Mouse (Mus musculus) forebrain, embryonic 13.5 days (tissue): ENCODE results near the gene Itk. TPM values are rescaled to one million over a fixed set of nuclear protein-coding genes. Genes with fewer than 3 reads are reported as not detected.

ENCODE experiments used
- ATAC-seq: fragments of 200-750 bp; cut with Nextera tagmentation; 2 replicates; pipeline ENCODE4 v1.8.0; 2017
- H3K27ac ChIP-seq: fragments of 300-500 bp; sonication (generic); 2 replicates; pipeline ENCODE4 v1.5.1; 2015; ENCODE audit warnings: inconsistent platforms, mild to moderate bottlenecking, moderate library complexity
- H3K27me3 ChIP-seq: fragments of 300-500 bp; sonication (generic); 2 replicates; pipeline ENCODE4 v1.6.1; 2015; ENCODE audit warnings: mild to moderate bottlenecking, inconsistent platforms
- H3K36me3 ChIP-seq: fragments of 300-500 bp; sonication (generic); 2 replicates; pipeline ENCODE4 v1.6.1; 2015; ENCODE audit warnings: mild to moderate bottlenecking, inconsistent platforms; ENCODE audit not compliant: poor library complexity, severe bottlenecking
- H3K4me1 ChIP-seq: fragments of 300-500 bp; sonication (generic); 2 replicates; pipeline ENCODE4 v1.6.1; 2015; ENCODE audit warnings: inconsistent platforms
- H3K4me2 ChIP-seq: fragments of 300-500 bp; sonication (generic); 2 replicates; pipeline ENCODE4 v1.6.1; 2015; ENCODE audit warnings: inconsistent platforms, mild to moderate bottlenecking, moderate library complexity
- H3K4me3 ChIP-seq: fragments of 300-500 bp; sonication (generic); 2 replicates; pipeline ENCODE4 v1.5.1; 2015; ENCODE audit warnings: mild to moderate bottlenecking, inconsistent platforms
- H3K9ac ChIP-seq: fragments of 300-500 bp; sonication (generic); 2 replicates; pipeline ENCODE4 v1.6.1; 2015; ENCODE audit warnings: mild to moderate bottlenecking, inconsistent platforms
- H3K9me3 ChIP-seq: fragments of 300-500 bp; sonication (generic); replicated peaks from 2 replicates; pipeline ENCODE4 v1.6.1; 2016; ENCODE audit warnings: inconsistent platforms
- WGBS: fragments of 180-500 bp; shearing (Covaris S2); methylation state at CpG from one replicate; pipeline ENCODE4 v1.1.7; 2015; 5-methylcytosine and 5-hydroxymethylcytosine counted together
- polyA plus RNA-seq: library from polyadenylated mRNA; unstranded; fragments of >200 nt; fragmentation: Nextera tagmentation; extraction: Ambion mirVana; gene quantifications from 2 replicates; pipeline ENCODE4 v1.2.1, GENCODE M21; 2015

Gene Itk
- polyA plus RNA-seq, 1 experiment from 2014 or later: not detected

DNA sequence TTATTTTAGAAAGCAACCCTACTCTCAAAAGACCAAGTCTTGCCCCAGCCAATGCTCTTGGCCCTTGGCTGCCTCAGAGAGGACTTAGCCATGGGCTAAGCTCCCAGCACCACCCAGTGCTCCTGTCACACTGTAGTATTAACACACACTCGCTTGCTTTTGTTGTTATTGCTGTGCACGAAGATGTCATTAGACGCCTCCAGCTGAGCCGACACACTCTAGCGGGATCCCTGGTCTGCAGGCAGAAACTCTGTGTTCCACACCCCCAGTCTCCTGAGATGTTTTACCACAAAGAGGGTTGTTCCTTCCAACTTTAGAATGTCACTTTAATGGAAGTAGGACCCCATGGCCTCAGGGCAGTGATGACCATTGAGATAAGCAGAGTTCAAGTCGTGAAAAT is 877 bp downstream of the Itk start:
- 71% methylated on average over 6 of the region's 6 CpGs for WGBS
- Histone ChIP-seq H3K36me3 (no peaks in the 10 kb centered on the region), H3K4me2 (no peak overlapping the region), H3K27ac (no peak overlapping the region), H3K4me3 (no peak overlapping the region), H3K4me1 (no peaks in the 10 kb centered on the region), H3K9me3 (no peaks in the 10 kb centered on the region), H3K9ac (no peak overlapping the region), H3K27me3 (no peaks in the 10 kb centered on the region)
- ATAC-seq: no peak

DNA sequence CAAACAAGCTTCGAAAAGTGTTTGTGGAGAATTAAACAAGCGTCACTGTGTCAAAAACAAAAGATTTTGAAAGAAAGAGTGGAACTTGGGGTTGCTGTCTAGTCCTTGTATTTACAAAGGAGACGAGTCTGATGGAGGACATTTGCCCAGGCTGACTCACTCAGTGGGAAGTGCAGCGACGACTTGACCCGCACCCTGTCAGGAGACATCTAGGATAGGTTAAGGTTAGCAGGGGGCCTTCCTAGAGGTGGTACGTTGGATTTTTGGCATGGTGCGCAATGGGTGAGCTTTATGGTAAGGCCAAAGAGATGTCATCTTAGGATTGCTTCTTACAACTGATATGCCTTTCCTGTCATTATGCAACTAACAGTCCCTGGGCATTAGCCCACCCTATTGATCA is 2.3 kb downstream of the Itk start:
- H3K9ac ChIP-seq: no peak overlapping the region
- no peaks in the 10 kb centered on the region for H3K4me1 ChIP-seq
- no peak for ATAC-seq
- no peak overlapping the region for H3K4me3 ChIP-seq
- 91% methylated on average over 8 of the region's 8 CpGs for WGBS
- no peaks in the 10 kb centered on the region for H3K9me3 ChIP-seq
- H3K27me3 ChIP-seq: no peaks in the 10 kb centered on the region
- no peak overlapping the region for H3K27ac ChIP-seq
- no peak overlapping the region for H3K4me2 ChIP-seq
- H3K36me3 ChIP-seq: no peaks in the 10 kb centered on the region

DNA sequence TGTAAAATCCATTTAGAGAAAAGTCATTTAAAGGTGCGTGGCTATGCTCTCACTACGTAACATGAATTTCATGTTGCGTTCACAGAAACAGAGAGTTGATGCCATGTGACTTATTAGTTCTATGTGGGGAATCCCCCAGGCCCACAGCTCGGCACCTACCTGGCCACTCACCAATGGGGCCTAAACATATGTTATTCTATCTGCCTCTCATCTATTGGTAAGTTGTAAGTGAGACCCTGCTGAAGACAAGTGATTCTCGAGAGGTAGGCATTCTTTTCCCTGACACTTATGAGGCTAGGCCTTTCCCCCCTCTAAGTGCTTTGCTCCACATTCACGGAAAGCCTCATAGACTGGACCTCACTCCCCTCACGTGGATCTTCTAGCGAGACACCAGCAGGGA is 2.8 kb downstream of the Itk start:
- Histone ChIP-seq H3K9me3 (no peaks in the 10 kb centered on the region), H3K4me1 (no peaks in the 10 kb centered on the region), H3K36me3 (no peaks in the 10 kb centered on the region), H3K4me2 (no peak overlapping the region), H3K9ac (no peak overlapping the region), H3K4me3 (no peak overlapping the region), H3K27ac (no peak overlapping the region), H3K27me3 (no peaks in the 10 kb centered on the region)
- ATAC-seq: no peak
- 92% methylated on average over 8 of the region's 8 CpGs for WGBS

DNA sequence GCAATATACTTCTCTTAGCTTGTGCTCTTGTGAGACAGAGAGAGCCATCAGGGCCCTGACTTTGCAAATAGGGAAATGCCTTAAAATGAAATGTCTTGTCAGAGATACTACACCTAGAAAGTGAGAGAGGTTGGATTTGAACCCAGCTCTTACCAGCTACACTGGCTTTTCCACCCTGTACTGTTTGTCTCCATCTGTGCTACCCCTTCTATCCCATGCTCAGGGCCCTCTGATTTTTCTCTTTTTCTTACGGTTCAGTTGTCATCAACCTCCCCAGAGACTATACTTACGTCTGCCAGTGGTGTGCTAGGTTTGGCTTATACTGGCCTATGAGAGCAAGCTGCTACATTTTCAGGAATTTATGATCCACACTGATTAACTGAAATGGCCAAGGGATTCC is 4.4 kb downstream of the Itk start:
- WGBS: 82% methylated on average over 2 of the region's 2 CpGs
- ATAC-seq: no peak
- H3K27ac ChIP-seq: no peak overlapping the region
- no peaks in the 10 kb centered on the region for H3K4me1 ChIP-seq
- H3K9ac ChIP-seq: no peak overlapping the region
- H3K4me2 ChIP-seq: no peak overlapping the region
- H3K27me3 ChIP-seq: no peaks in the 10 kb centered on the region
- H3K4me3 ChIP-seq: no peak overlapping the region
- no peaks in the 10 kb centered on the region for H3K36me3 ChIP-seq
- no peaks in the 10 kb centered on the region for H3K9me3 ChIP-seq

DNA sequence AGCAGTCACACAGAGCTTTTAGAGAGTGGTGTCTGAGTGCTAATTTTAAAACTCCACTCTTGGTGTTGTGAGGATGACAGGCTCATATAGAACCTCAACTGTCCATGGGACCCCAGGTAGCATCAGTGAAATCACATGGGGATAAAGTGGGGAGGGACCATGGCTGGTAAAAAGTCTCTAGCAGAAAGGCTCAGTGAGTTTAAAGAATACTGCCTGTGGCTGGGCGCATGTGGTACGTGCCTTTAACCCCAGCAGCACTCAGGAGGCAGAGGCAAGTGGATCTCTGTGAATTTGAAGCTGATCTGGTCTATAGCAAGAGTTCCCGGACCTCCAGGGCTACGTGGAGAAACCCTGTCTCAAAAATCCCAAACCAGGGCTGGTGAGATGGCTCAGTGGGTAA is 6.8 kb downstream of the Itk start:
- ATAC-seq: no peak
- Histone ChIP-seq H3K36me3 (no peaks in the 10 kb centered on the region), H3K27ac (no peak overlapping the region), H3K4me3 (no peak overlapping the region), H3K4me2 (no peak overlapping the region), H3K9ac (no peak overlapping the region), H3K9me3 (no peaks in the 10 kb centered on the region), H3K27me3 (no peaks in the 10 kb centered on the region), H3K4me1 (no peaks in the 10 kb centered on the region)
- 90% methylated on average over 4 of the region's 4 CpGs for WGBS

DNA sequence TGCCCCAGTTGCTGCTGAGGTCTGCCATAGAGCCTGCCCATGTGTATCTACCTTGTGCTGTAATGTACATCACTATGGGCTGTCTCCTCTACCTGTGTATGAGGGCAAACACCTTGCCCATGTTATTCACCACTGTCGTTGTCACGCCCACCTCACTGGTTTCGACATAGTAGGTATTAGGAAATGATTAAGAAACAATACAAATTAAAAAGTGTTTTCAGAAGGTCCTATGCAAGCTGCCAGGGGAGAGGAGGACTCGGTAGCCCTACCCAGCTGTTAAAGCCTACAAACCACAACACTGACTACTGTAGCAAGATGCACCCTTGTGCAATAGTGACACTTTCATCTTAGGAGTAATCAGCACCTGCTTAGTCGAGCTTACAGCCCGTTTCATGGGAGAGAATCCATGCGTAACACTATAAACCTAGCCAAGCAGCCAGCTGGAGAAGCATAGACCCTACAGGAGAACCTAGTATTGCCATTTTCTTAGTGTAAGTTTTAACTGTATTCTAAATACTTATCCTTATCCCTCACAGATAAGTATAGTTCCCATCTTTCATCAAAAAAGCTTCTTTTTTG is 9.1 kb downstream of the Itk start:
- 90% methylated on average over 7 of the region's 7 CpGs for WGBS
- ATAC-seq: no peak
- Histone ChIP-seq H3K4me2 (no peak overlapping the region), H3K4me1 (no peaks in the 10 kb centered on the region), H3K4me3 (no peak overlapping the region), H3K27me3 (no peaks in the 10 kb centered on the region), H3K9me3 (no peaks in the 10 kb centered on the region), H3K27ac (no peak overlapping the region), H3K36me3 (no peaks in the 10 kb centered on the region), H3K9ac (no peak overlapping the region)

DNA sequence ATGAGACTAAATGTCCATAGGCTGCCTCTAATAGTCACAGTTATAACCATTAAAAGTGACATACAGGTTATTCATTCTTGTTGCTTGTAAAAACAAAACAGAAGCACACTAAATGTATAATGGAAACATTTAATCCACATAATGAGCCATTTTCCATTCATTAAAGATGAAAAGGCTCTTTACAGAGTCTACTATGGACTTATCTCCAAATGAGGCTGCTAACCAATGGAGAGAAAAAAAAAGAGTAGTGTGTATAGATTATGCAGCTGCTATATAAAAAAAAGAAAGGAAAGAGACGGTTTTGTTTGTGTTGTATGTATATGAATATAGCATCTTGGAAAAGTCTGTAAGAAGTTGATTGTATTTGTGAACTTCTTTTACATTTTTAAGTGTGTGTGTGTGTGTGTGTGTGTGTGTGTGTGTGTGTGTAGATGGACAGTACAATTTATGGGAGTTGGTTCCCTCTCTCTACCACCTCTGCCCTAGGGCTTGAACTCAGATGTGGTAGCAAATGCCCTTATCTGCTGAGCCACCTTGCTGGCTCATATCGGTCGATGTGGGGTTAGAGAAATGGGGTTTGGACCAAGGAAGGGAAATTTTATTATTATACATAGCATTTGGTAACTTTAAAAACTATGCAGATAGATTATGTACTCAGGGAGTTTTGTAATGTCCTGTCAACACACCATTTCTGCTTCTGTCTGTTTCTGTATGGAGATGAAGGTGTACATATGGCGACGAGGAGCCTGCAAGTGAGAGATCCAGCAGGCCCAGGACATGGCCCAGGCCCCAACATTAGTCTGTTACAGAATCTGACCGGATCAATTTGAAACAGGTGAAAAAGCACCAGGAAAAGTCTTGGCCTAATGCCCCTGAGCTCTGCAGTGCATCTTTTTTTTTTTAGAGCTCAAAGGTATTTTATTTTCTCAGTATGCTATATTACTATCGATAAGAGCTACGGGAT is 11.2 kb downstream of the Itk start:
- H3K9ac ChIP-seq: no peak overlapping the region
- H3K36me3 ChIP-seq: no peaks in the 10 kb centered on the region
- no peak overlapping the region for H3K27ac ChIP-seq
- no peak overlapping the region for H3K4me3 ChIP-seq
- H3K4me2 ChIP-seq: no peak overlapping the region
- no peaks in the 10 kb centered on the region for H3K4me1 ChIP-seq
- ATAC-seq: no peak
- H3K27me3 ChIP-seq: no peaks in the 10 kb centered on the region
- H3K9me3 ChIP-seq: no peaks in the 10 kb centered on the region
- WGBS: 90% methylated on average over 8 of the region's 8 CpGs

DNA sequence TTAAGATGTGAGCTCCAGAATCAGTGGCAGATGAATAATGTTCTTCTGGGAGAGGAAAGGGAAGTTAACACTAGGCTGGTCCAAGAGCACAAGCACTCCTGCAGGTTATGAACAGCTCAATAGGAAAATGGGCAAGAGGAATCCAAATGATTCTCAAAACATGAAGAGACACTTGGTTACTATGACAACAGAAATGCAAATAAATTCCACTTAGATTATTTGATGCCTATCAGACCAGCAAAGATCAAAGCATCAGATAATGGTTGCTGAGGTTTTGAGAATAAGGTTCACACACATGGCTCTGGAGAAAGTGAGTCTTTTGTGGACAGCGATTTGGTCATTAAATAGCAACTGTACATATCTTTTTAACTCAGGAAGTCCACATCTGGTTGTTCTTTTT is 12.0 kb downstream of the Itk start:
- H3K4me2 ChIP-seq: no peak overlapping the region

DNA sequence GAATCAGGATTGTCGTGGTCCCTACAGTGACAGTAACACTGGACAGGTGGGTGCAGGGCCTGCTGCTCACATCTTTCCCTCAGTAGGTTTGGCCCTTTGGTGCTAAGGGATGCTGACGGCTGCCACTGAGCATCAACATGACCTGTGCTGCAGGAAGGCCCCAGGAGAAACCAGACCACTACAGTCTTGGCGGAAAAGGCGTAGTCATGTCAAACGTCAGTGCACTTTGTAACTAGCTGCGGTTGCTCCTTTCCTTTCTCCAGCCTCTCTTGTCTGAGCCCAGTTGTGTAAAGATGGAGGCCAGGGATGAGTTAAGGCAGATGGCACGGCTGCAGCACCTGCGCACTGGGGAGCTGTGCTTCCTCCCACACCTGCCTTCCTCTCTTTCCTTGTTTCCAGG is 14.3 kb downstream of the Itk start:
- no peak overlapping the region for H3K27ac ChIP-seq
- 87% methylated on average over 8 of the region's 8 CpGs for WGBS
- H3K4me1 ChIP-seq: no peaks in the 10 kb centered on the region
- H3K36me3 ChIP-seq: no peaks in the 10 kb centered on the region
- no peak overlapping the region for H3K4me3 ChIP-seq
- H3K27me3 ChIP-seq: no peaks in the 10 kb centered on the region
- H3K4me2 ChIP-seq: no peak overlapping the region
- no peaks in the 10 kb centered on the region for H3K9me3 ChIP-seq
- ATAC-seq: no peak
- H3K9ac ChIP-seq: no peak overlapping the region

More for the DNA sequence above, 12.0 kb downstream of the Itk start:
- H3K27ac ChIP-seq: no peak overlapping the region
- WGBS: 91% methylated on average over 1 of the region's 1 CpGs
- no peaks in the 10 kb centered on the region for H3K36me3 ChIP-seq
- ATAC-seq: no peak
- H3K4me1 ChIP-seq: no peaks in the 10 kb centered on the region
- H3K27me3 ChIP-seq: no peaks in the 10 kb centered on the region
- H3K4me3 ChIP-seq: no peak overlapping the region
- no peaks in the 10 kb centered on the region for H3K9me3 ChIP-seq
- H3K9ac ChIP-seq: no peak overlapping the region

DNA sequence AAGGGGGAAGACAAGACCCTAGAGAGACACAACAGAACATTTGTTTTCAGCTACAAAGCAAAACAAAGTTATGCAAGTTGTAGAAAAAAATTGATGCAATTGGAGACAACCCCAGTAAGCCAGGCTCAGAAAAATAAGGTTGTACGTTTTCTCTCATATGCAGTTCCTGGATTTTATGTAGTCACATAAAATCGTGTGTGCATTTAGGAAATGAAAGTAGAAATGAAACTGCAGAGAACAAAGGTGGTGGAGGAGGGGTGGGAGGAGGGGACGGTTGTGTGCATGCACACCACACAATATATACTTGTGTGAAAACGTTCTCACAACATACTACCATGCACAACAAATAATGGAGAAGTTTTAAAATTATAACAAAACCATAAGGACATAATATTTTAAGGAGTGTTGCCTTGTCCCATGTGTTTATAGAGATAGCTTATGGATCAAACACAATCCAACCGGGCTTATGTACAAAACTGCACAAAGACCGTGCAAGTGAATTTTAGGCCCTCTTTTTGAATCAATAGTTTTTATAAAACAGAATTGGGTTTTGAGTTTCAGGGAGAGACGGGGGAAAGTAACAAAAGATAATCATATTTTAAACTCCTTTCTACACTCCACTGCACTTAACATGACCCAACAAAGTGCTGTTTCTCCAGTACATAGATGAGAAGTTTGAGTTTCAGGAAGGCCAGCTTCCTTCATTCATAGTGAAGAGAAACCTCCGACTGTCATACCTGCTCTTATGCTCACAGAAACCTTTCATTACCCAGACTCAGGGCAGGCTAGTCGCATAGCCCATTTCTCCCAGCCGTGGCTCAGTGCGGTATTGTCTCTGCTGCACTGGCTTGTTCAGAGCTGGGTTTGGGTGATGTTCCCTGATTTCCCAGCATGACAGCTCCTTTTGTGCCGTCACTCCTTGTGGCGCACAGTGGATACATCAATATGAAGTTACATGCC is 16.0 kb downstream of the Itk start:
- no peaks in the 10 kb centered on the region for H3K27me3 ChIP-seq
- no peak overlapping the region for H3K27ac ChIP-seq
- H3K9ac ChIP-seq: no peak overlapping the region
- no peak overlapping the region for H3K4me3 ChIP-seq
- no peaks in the 10 kb centered on the region for H3K4me1 ChIP-seq
- no peak overlapping the region for H3K4me2 ChIP-seq
- H3K9me3 ChIP-seq: no peaks in the 10 kb centered on the region
- 85% methylated on average over 13 of the region's 13 CpGs for WGBS
- no peaks in the 10 kb centered on the region for H3K36me3 ChIP-seq
- ATAC-seq: no peak

DNA sequence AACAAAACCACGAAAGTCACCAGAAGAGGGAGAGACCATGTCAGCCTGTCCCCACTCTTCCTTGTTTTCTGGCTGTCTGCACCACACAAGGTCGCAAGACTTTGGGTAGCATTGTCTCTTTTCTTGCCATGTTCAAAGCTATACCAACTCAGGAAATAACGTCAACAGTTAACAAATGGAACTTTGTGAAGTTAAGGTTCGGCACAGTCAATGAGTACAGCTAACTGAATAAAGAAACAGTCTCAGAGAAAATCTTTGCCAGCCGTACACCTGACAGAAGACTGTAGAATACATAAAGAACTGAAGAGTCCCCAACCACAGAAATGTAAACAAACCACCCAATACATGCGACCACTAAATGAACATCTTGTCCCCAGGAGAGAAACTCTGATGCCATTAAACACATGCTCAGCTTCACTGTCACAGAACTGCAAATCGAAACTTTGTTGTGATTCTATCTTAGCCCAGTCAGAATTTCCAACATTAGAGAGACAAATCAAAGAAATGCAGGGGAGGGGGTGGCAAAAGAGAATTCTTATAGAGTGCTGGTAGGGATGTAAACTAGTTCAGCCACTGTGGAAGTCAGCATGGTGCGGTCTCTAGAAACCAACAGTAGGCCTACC is 16.9 kb downstream of the Itk start:
- H3K4me3 ChIP-seq: no peak overlapping the region
- H3K4me2 ChIP-seq: no peak overlapping the region
- H3K27me3 ChIP-seq: no peaks in the 10 kb centered on the region
- ATAC-seq: no peak
- no peaks in the 10 kb centered on the region for H3K4me1 ChIP-seq
- H3K36me3 ChIP-seq: no peaks in the 10 kb centered on the region
- H3K9ac ChIP-seq: no peak overlapping the region
- no peaks in the 10 kb centered on the region for H3K9me3 ChIP-seq
- H3K27ac ChIP-seq: no peak overlapping the region
- 91% methylated on average over 8 of the region's 8 CpGs for WGBS
